Mouse (Mus musculus) E14TG2a.4 (cell line): ENCODE measurements around the gene Gcgr.

Experiments
- CTCF ChIP-seq: conservative IDR thresholded peaks from 2 replicates; pipeline ENCODE4 v1.5.1; 2014; ENCODE audit warnings: low read length
- NANOG ChIP-seq: IDR thresholded peaks from 2 replicates; pipeline ENCODE4 v1.6.1; 2014; ENCODE audit warnings: borderline replicate concordance, low read length, mixed read lengths
- POU5F1 ChIP-seq: IDR thresholded peaks from 2 replicates; pipeline ENCODE4 v1.6.1; 2014; ENCODE audit warnings: low read length, borderline replicate concordance

DNA sequence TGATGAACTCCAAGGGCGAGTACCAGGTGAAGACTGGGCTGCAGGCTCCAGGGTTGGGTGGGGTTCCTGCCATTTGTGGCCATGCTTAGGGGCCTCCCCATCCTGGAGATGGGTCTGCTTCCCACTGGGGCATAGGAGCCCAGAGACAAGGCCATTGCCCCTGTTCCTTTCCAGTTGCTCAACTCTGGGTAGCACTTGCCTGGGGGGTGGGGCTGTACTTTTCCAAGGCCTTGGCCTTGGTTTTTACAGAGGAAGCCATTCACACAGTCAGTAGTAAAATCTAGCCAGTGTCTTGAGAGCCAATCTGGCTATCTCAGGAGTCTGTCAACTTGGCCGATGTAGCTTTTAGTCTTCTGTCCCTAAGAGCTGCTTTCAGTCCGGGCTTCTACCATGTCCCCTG is 33.1 kb upstream of the Gcgr start:
- no peak for TF ChIP-seq CTCF
- TF ChIP-seq POU5F1, result no peak
- TF ChIP-seq NANOG, result no peak
